Mouse (Mus musculus) large intestine, adult 2 months (tissue): Measurements from ENCODE around the gene 4930452B06Rik. TPM values are rescaled to one million over a fixed set of nuclear protein-coding genes. Genes with fewer than 3 reads are reported as not detected.
"Not testable (repeated sequence)": the region's sequence is repeated elsewhere in the genome, so short reads cannot be mapped to it uniquely, and the experiment has no call there.

Experiments used
- DNase-seq: peaks from one replicate; pipeline ENCODE4 v3.0.0-alpha.2; 2012; ENCODE audit warnings: low read depth, low spot score
- WGBS: fragments of 180-500 bp; shearing (Covaris S2); methylation state at CpG from one replicate; pipeline ENCODE4 v1.1.7; 2018; 5-methylcytosine and 5-hydroxymethylcytosine counted together
- polyA plus RNA-seq: library from polyadenylated mRNA; depleted of rRNA; stranded (reverse); fragments of >200 nt; gene quantifications from 2 replicates; pipeline ENCODE4 v1.2.3, GENCODE M21; 2012; rRNA removed

The 4930452B06Rik gene
- polyA plus RNA-seq: 0.09 and 0.49 TPM in 2 replicates

DNA sequence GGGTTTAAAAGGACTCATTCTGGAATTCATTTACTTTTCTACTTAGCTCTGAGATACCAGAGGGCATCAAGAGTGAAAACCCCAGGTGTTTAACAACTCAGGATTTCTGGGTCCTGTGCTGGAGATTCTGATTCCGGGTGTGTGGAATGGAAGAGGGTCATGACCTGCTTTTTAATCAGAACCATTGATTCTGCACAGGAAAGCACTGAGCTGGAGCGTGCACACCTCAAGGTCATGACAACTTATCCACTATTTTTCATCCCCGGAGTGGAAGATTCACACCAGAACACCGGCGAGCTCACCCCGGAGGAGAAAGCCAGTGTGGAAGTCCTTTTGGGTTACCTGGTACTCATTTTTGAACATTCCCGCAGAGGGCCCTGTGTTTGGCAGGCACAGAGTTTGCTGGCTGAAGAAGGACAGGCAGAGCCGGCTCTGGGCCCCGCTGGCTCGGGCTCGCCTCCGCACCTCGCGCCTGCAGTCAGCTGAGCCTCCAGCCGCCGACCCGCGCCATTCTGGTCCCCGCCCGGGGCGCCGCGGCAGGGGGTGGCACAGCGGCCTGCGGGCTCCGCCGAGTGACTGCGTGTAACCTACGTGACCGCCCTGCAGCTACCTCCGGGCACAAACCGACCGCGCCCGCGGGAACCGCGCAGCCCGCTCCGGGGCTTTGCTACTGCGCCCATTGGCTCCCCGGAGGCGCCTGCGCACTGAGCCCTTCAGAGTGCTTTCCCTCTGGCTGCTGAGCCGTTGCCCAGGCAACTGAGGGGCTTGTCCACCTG is at the start of gene 4930452B06Rik:
Gene 4930452B06Rik (minus strand): TSS at position 605 of the 776 bp plus-strand sequence.
- WGBS: 1% methylated on average over 45 of the region's 45 CpGs
- DNase-seq: no peak

DNA sequence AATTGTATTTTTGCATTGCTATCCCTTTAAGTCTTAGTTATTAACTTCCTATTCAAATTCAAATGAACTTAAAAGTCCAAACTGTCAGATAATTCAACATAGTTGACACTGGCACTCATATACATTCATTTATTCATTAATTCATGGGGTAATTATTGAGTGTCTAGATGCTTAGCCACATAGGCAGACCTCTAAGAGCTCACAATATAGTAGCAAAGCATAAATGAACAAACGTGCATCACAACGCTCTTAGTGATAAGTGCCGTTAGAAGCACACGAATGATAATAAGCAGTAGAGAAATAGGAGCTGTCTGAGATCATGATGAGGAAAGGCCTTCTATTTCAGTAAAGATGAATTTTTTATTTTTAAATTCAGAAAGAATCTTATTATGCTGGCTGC is 46.6 kb upstream of the 4930452B06Rik start:
- DNase-seq: no peak
- WGBS: 91% methylated on average over 4 of the region's 4 CpGs

DNA sequence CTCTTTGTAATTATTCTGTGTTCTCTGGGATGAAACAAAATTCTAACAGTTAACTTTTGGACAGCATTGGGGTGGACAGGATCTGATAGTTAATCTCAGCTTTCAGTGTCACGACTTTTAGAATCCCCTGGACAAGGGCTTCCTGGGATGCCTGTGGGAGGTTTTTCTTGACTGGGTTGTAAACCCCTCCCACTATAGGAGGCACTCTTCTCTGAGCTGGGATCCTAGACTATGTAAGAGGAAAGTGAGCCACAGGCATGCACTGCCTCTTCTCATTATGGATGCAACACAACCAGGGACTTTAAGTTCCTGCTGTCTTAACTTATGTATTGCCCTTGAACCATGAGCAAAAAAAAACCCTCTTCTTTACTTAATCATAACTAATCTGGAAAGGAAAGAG is 23.4 kb upstream of the 4930452B06Rik start:
- 33% methylated on average over 1 of the region's 1 CpGs for WGBS
- DNase-seq: no peak

DNA sequence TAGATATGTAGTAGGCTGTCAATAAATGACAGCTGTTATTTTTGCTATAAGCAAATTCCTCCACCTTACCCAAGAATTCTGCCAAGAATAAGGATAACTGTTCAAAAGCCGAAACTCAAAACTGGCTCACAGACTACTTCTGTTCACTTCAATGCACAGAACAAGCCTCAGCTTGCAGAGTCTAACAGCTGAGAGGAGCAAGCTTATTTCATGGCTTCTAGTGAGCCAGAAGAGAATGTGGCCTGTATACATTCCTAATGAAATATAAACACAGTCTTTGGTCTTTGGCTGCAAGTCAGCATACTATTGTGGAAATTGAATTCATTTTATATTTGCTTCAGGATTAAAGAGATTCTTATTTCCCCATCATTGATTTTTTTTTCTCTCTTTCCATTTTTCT is 22.4 kb upstream of the 4930452B06Rik start:
- no peak for DNase-seq
- WGBS: 67% methylated on average over 1 of the region's 1 CpGs

DNA sequence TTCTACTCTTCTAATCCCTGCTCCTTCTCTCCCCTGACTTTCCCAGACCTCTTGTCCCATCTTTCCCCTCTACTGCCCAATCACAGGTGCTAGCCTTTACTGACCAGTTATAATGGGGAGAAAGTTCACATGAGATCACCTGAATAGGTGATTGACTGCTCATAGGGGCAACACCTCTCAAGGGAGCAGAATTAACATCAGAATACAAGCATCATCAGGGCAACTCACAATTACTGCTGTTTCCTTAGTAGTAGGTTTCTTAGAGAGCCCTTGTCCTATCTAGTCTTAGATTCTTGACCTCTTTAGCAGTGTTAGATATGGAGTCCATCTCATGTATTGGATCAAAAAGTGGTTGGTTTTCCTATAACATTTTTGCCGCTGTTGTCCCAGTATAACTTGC is 20.1 kb upstream of the 4930452B06Rik start:
- DNase-seq: no peak
- 84% methylated on average over 1 of the region's 1 CpGs for WGBS

DNA sequence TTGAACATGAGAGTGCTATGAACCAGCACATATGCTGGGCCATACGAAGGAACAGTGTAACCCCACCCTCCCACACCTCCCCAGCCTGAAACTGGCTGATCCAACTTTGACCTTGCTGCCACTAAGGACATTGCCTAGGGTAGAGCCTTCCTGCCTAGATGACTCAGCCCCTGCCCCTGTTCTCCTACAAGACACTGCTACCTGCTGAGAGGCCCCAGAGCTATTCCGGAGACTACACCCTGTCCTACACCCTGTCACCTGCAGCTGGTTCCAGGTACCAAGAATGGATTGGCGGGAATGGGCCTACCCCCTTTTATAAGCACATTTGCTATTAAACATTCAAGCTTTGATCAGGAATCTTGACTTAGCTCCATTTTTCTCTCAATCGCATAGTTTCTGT is 13.9 kb upstream of the 4930452B06Rik start:
- no peak for DNase-seq
- 88% methylated on average over 4 of the region's 4 CpGs for WGBS

DNA sequence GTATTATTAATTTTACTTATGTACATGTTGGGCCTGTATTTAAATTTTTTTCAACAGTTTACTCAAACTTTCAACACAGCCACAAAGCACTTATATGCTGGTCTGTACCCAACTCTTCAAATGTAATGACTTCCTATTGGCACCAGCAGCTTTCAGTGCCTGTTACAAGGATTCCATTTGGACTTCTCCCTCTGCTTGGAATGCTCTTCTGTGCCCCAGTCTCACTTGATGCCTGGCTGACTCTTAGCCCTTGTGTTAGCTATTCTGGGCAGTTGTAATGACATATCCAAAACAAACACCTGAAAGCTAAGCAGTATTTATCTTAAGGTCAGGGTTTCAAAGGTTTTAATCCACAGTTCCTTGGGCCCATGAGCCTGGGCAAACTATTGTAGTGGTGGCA is 5.7 kb downstream of the 4930452B06Rik start:
- DNase-seq: no peak

DNA sequence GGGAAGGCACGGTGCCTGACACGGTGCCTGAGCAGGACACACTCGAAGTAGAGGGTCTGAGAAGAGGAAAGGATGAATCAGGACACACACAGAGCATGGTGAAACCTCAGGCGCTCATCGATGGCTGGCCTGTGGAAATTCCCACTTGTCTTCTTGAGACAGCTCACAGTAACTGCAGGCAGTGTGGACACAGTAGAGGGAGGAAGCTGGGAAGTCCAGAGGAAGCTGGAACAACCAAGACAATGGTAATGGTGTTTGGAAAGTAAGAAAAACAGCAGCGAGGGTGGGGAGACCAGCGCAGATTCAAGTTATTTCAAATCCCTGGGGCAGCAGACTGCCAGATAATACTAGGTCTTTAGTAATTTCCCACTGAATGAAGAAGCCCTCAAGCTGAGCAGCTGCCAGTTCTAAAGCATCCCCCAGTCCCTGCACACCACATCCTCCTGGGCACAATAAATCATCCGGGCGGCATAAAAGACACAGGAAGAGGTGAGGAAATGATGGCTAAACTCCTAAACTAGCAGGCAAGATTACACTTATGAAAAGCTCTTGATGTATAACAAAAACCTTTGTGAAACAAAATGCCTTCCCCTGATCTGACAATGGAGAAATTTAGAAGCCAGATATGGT is 24.3 kb downstream of the 4930452B06Rik start:
- no peak for DNase-seq
- 70% methylated on average over 9 of the region's 9 CpGs for WGBS

DNA sequence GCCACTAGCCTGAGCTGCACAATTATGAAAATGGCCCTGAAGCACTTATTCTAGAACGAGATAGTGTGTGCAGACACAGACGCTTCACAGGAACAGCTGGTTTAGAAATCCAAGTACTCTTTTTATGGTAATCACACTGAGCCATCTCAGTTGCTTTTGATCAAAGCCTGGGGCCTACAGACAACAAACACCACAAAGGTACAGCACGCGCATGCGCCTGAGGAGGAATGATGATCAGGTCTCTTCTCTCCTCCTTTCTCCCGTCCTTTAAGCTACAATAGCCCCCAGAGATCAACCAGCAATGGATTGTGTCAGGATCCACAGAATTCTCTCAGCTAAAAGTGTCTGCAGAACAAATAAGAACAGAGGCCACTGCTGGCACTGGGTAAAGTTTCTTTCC is 33.8 kb downstream of the 4930452B06Rik start:
- WGBS: 84% methylated on average over 6 of the region's 6 CpGs
- DNase-seq: no peak

DNA sequence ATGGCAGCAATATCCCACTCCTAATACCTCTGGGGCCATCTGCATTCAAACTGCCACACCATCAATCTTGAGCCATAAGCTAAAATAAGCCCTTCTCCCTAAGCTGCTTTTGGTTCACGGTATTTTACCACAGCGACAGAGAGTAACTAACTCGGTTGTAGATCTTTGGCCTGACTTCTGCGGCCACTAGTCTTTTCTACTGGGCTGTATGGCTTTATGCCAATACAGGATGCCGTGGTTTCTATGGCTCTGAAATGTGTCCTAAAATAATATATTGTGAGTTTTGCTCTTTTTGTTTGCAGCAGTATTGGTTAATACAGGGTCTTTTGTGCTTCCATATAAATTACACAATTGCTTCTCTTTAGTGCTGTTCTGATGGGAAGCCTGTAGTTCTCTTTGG is 37.6 kb downstream of the 4930452B06Rik start:
- 80% methylated on average over 5 of the region's 5 CpGs for WGBS

DNA sequence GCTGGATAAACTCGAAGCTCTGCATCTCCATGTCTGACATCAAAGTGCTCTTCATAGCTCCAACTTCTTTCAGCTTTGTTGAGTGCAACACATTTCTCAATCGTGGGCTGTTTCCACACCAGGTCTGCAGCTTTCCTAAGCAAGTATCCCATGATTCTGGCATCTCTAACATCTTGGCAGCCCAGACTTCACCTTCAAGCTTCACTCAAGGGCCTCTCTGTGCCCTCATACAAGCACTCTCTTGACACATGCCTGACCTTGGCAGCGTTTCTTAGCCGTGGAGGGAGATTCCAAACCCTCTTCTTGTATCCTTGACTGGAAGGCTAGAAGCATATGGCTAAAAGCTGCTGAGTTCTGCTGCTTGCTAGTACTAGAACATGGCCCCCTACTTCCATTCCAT is 38.6 kb downstream of the 4930452B06Rik start:
- 81% methylated on average over 4 of the region's 4 CpGs for WGBS
- no peak for DNase-seq

More for the DNA sequence above, 37.6 kb downstream of the 4930452B06Rik start:
- DNase-seq: no peak

DNA sequence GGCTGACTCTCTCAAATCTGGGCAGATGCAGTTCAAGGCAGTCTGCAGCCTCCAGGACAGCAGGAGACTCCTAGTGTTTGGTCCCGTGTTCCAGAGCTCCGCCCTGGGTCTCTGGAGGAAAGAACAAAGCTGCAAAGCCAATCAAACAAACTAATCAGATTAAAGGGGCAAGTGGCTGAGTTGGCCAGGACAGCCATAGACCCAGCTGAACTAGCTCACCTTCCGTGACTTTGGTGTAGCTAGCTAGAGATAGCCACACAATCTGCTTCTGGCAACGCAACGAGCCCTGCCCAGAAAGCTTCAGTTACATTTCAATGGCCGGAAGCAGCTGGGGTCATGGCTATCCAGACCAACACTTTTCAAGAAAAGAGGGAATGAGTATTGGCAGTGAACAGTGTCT is 44.9 kb downstream of the 4930452B06Rik start:
- 50% methylated on average over 6 of the region's 6 CpGs for WGBS
- DNase-seq: no peak

DNA sequence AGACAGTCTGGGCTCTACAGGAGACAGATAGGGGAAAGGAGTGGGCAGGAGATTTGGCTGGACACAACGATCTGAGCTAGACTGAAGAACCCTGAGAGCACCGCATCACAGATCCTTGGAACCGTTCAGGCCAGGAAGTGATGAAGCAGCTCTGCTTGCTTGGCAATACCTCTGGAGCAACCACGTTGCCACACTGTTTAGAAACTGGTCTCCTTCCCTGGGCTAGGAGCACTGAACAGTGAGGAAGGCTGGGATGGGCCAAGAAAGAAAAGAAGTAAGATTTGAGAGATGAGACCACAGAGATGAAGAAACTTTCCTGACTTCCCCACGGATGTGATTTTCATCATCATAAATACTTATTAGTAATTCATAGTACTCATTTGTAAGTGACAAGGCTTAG is 45.5 kb downstream of the 4930452B06Rik start:
- WGBS: 76% methylated on average over 5 of the region's 5 CpGs
- no peak for DNase-seq

DNA sequence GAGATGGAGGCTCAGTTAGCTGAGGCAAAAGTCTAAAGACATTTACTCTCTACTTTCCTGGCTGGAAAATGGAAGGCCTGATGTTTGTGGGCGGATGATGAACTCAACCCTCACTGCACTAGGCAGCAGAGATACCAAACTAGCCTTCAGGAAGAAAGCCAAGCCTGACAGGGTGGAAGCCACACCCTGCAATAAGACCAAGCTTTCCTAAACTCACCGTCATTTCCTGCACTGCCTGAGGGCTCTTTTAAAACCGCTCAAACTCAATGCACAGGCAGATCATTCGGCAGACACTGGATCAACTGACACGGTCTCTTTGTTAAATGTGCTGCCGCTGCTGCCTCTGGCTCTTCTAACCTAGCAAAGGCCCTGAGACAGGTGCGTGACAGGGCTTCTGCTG is 50.4 kb downstream of the 4930452B06Rik start:
- 38% methylated on average over 7 of the region's 7 CpGs for WGBS

DNA sequence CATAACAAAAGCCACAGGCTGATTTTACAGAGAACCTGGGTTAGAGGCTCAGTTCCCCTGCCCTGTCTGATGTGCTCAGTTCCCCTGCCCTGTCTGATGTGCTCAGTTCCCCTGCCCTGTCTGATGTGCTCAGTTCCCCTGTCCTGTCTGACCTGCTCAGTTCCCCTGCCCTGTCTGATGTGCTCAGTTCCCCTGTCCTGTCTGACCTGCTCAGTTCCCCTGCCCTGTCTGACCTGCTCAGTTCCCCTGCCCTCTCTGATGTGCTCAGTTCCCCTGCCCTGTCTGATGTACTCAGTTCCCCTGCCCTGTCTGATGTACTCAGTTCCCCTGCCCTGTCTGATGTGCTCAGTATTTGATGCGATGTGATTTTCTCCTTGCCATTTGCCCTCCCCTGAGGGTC is 51.6 kb downstream of the 4930452B06Rik start:
- 92% methylated on average over 1 of the region's 1 CpGs for WGBS
- DNase-seq: not testable (repeated sequence)

More for the DNA sequence above, 50.4 kb downstream of the 4930452B06Rik start:
- peak; percentile 7 for DNase-seq

DNA sequence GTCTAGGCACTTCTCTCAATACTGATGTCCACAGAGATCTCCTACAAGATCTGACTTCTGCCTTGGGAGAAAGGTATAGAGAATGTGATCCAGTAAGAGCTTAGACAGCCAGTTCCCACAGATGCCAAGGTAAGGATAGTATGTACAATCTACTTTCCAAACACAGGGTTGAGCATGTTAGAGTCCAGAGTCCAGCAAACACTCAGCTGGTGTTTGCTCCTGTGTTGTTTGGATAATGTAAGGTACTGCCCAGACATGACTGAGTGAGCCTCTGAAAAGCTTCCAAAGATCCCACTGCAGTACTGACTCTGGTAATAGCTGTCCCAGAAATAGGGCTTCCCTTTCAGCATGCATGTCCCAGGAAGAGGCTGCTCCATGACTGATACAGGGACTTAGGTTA is 54.0 kb downstream of the 4930452B06Rik start:
- DNase-seq: peak; percentile 10

DNA sequence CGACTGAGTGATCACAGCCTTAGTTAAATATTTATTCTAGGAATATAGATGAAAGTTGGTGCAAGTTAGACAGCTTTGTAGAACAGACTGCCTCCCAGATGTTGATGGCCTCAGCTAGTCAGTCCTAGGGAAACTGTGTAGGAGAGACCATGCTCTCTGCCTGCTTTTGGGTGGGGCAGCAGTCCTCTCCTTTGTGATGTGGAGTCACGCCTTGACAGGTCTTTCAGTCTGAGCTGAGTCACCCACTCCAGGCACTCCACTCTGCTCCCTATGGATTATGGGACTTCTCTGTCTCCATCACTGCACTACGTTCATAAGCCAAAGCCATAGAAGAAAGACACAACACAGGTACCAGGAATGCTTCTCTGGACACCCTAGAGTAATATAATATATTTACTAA is 55.9 kb downstream of the 4930452B06Rik start:
- WGBS: 38% methylated on average over 3 of the region's 3 CpGs
- DNase-seq: no peak

DNA sequence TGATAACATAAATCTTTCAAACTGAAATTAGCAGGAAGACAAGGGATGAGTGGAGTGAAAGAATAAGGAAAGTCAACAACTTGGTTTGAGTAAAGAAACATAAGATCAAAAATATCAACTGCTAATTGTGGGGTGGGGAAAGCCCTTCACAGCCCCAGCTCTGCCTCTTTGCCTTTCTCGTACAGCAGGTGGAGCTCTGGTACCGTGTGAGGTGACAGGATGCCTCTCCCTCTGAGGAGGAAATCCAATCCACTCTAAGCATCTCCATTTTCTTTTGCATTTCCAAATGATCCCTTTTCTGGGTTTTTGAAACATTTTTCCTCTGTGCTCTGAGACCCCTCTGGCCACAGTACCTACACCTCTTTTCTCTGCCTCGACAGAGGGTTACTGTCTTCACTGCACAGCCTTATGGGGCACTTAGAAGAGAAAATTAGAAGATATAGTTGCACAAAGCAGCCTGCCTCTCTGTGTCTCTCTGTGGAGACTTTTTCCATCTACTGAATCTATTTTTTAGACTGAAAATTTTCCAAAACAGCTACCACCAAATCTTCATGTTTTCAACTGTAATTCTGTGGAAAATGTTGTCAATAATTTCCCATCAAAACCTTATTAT is 57.4 kb downstream of the 4930452B06Rik start:
- 7% methylated on average over 3 of the region's 3 CpGs for WGBS
- DNase-seq: peak; percentile 13

DNA sequence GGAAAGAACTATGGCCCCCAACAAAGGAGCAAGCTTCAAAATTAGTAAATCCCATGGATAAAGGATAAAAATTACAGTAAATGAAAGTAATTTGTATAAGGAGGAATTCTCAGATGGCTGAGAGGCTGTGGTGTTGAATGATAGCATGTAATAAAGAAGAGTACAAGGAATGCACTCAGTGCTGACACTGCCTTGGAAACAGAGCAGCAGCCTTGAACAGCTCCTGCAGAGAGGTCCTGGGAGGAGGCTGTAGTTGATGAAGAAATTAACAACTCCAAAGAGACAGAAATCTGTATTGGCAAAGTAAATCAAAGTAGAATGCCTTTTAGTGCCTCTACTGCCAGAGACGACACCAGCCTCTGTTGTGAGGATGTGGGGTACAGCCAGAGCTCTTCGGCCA is 61.1 kb downstream of the 4930452B06Rik start:
- 84% methylated on average over 2 of the region's 2 CpGs for WGBS
- DNase-seq: no peak

DNA sequence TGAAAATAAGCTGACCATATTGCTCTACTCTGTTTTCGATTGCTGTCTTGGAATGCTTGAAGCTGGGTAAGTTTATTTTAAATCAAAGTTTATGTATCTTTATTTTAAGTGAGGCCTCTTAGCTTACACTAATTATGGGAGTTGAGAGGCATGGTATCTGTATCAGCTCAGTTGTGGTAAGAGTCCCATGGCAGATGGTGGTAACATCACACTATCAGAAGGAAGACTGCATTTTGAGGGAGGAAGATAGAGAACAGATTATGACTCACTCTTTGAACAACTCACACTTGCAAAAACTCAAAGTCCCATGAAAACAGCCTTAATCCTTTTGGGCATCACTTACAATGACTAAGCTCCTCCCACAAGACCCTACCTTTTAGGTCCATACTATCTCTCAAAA is 81.0 kb downstream of the 4930452B06Rik start:
- WGBS: 78% methylated on average over 1 of the region's 1 CpGs
- DNase-seq: no peak

DNA sequence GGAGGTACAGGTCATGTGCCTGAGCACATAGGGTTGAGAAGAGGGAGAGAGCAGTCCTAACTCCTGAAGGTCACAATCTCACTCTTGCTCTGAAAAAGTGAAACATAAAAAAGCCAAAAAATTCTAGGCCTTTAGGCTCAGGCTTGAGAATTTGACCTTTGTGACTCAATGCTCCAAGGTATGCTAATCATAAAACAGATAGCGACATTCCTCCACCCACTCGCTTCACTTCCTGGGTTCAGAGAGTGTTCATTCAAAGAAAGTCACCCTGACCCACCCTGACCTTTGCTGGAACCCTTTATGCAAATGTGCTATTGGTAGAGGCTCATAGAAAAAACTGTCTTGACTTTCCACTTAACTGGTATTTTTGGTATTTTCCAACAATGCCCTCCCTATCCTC is 115.0 kb downstream of the 4930452B06Rik start:
- 59% methylated on average over 2 of the region's 2 CpGs for WGBS
- DNase-seq: not testable (repeated sequence)
